Mouse (Mus musculus) embryo, embryonic 9.5 days (tissue): Measurements from ENCODE around the gene Shisa9.

Source experiments
- DNase-seq: peaks from one replicate; pipeline ENCODE4 v3.0.0-alpha.2; 2017; ENCODE audit errors: extremely low spot score

Shisa9 gene

DNA sequence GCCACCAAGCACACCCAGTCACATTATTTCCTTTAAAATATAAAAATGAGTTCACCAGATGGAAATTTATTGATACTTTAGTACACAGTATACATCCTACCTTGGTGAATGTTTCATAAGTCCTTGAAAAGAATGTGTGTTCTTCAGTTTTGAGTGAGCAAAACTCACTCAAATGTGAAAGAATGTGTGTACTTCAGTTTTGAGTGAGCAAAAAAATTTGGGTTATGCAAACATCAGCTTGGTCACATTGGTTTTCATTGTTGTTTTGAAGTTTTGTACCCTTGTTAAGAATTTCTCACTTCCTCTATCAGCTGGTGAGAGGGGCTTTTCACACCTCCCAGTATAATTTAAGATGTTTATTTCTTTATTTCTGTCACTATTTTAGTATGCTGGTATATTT lies 331.7 kb downstream of the Shisa9 start:
- no peak for DNase-seq
